Mouse (Mus musculus): ENCODE data around the gene Ctdspl.

Ctdspl gene

DNA sequence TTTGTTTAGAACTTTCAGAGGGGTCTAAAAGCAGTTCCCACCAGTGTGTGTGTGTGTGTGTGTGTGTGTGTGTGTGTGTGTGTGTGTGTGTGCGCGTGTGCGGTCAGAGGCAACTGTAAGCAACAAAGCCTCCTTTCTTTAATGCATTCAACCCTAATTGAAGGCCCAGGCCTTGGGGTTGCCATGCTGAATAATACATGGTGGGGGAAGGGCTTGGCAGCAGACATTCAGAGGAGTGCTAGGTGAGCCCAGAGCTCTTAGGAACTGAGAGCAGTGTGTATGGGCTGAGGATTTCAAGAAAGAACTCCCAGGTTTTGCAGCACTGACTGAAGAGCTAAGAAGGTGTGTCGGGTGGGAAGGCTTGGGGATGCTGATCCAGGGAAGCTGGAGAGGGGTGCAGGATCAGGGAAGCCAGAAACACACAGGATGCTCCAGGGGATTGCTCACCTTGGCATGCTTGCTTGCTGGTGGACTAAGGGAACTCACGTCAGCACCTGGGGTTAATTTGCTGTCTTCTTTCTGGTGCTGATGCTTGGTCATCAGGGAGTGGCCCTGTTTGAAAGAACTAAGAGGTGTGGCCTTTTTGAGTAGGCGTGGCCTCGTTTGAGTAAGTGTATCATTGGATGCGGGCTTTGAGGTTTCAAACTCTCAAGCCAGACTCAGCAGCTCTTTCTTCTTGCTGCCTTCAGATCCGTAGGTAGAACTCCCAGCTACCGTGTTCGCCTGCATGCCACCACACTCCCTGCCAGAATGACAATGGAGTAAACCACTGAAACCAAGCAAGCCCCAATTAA is 62.7 kb downstream of the Ctdspl start:
- DNase-seq (ENCODE audit: low spot score), result no peak

DNA sequence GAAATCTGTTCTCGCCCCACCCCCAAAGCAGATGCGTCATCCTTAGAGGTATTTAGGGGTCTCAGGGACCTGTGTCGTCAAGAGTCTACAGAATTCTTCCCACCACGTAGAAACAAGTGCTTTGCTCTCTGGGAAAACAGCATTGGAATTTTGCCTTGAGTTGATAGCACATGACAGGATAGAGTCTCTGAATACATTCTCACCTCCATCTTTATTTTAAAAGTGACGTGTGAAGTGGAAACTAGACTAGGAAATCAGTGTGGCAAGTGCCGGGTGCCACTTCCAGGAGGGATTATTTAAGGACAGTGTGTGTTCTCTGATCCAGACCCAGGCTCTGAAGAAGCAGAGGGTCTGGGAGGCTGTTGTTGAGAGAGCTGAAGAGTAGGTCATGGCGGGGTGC is 64.2 kb downstream of the Ctdspl start:
- DNase-seq (ENCODE audit: low spot score), result no peak

DNA sequence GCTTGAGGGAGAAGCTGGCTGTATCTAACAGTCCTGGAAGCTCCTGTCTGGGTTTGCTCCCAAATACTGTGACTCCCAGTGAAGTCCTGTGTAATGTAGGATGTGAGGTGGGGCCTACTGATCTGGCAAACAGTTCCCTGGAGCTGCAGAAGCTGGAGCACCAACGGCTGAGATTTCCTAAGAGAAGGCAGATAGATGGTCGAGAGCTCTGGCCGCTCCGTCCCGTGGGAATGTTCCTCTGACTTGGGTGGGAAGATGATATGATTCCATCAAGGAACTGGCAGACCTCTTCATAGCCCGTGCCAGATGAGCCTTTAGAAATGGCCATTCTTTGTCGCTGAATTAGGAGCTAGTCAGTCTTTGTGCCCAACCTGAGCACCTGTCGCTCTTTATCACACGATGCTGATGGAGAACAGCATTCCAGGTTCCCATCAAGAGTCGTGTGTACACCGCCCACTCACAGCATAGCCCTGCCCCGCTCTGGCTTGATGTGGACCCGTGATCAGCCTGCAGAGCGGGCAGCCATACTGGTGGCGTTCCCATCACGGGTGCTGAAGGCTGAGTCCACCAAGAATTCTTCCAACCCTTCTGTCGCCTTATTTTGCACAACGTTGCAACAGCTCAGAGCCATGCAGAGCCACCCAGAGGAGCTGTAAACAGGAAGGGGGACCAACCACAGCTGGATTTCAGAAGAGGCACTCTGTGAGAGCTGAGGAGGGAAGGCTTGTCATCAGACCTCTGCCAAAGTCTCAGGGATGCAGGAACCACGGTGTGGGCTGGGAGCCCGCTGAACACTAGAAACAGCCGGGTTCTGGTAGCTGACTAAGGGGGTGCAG is 65.7 kb downstream of the Ctdspl start:
- no peak for DNase-seq (ENCODE audit: low spot score)

DNA sequence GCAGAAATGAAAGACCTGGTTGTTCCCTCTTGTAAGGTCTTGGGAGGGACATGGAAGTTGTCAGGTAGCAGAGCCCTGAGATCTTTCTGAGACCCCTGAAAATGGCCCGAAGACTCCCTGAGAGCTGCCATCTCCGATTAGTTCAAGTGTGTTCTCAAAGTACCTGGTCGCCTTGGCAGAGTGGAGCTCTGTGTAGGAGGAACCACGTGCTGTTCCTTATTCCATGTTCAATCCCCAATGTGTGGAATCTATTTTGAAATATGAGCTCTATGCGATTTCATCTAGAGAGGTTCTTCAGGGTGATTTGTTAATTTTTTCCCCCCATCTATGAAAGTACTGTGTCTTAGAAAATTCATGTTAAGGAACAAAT is 66.3 kb downstream of the Ctdspl start:
- no peak for DNase-seq (ENCODE audit: low spot score)

DNA sequence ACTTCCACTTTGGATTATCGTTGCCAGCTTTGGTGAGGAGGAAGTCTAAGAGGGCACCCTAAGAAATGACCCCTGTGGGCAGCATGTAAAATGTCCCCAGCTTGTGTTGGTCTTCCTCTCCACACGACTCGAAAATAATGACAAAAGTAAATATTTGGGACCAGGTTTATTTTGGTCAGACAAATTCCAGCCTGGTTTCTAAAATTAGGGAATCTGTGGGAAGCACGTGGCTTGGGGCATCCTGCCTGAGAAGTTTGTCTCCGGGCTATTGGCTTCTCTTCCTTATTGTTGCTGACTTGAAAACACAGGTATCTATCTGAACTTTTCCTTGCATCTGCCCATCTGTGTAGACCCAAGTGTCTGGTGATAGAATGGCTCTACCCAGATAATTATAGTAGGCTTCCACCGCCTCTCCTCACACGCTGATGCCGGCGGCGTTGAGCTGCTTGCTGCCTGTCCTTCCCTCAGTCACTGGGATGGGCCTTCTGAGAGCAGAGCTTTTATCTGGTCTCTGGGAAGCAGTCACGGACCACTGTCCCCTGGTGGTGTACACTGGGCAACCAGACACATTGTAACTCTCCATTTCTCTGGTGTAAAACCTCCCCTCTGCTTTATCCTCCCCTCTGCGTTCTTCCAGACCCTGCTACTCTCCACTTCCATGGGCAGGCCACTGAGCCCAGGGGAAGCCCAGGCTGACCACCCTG is 68.4 kb downstream of the Ctdspl start:
- DNase-seq (ENCODE audit: low spot score), result no peak

DNA sequence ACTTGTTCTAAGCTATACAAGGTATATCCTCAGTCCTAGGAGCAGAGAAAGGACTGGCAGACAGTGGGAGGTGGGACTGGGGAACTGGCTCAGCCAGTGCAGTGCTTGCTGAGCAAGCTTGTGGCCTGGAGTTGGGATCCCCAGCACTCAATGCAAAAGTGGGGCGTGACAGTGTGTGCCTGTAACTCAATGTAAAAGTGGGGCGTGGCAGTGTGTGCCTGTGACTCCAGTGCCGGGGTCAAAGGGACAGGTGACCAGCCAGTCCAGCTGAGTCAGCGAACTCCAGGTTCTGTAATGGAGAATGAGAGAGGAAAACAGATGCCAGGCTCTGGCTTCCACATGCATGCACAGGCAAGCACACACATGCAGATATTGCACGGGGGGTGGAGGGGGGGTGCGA is 69.3 kb downstream of the Ctdspl start:
- DNase-seq (ENCODE audit: low spot score), result no peak

DNA sequence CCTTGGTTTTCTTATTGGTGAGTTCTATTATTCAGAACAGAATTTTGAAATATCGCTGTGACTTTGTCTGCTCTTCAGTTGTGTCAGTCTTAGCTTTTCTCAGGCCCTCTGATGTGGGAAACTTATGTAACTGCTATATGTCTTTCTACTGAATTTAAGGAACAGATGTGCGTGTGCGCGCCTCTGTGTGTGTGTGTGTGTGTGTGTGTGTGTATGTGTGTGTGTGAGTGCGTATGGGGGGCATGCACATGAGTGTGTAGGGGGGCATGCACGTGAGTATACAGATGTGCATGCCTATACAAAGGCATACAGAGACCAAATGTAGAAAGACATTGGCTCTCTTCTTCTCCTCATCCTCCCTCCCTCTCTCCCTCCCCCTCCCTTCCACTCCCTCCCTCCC is 71.0 kb downstream of the Ctdspl start:
- no peak for DNase-seq (ENCODE audit: low spot score)

DNA sequence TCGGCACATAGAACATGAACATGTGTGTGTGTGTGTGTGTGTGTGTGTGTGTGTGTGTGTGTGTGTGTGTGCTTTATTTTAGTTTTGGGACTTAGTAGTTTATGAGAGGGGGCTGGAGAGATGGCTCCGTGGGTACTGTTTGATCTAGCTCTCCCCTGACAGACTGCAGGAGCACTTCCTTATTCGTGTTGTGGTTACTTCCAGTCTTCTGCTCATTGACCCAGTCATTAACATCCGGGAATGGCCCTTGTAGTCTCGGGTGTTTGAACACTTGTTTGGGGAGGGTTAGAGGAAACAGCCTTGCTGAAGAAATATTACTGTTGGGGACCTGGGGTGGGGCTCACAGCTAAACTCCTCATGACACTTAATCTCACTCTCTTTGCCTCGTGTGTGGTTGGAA is 73.9 kb downstream of the Ctdspl start:
- DNase-seq (ENCODE audit: low spot score), result no peak

DNA sequence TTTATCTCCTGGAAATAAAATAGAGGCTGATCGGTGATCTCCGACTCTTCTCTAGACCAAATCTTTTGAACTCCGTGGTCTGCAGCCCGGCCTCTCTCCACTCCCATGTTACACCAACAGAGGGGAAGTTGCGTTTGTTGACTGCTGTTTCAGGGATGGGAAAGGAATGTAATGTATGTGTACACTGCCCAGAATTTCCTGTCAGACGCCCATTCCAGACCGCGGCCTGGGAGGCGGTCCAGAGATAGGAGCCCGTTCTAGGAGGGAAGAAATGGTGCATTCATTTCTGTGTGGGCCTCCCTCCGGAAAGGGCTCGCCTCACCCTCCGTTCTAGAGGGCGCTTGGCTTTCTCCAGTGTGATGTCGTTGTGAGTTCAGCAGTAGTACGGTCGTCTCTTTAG is 76.0 kb downstream of the Ctdspl start:
- no peak for DNase-seq (ENCODE audit: low spot score)

DNA sequence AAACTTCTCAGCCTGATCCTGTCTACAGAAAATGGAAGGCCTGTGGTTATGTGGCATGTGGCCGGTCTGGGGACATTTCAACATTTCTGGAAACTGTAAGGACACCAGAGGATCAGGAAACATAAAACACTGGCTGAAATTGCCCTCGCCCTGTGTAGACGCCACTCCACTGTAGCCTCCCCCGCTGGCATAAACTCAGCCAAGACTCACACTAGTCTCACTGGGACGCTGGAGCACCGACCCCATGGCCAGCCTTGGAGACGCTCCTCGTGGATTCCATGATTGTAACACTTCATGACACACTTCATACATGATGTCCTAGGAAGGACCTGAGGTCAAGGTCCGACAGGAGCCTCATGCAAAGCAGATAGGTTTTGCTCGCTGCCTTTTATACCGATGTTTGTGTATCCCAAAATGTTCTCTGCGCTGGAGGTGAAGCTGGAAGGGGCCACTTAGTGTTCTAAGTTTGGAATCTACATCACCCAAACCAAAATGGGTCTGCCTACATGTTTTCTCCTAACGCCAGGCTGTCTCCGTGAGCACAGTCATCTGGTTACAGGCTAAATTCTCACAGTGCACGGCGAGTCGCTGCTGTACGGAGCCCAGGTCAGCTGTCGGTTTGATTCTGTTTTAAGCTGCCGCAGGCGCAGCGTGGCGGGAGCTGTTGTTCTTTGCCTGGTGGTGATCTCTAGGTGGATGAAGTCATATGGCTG is 77.9 kb downstream of the Ctdspl start:
- DNase-seq (ENCODE audit: low spot score), result peak; percentile 46

DNA sequence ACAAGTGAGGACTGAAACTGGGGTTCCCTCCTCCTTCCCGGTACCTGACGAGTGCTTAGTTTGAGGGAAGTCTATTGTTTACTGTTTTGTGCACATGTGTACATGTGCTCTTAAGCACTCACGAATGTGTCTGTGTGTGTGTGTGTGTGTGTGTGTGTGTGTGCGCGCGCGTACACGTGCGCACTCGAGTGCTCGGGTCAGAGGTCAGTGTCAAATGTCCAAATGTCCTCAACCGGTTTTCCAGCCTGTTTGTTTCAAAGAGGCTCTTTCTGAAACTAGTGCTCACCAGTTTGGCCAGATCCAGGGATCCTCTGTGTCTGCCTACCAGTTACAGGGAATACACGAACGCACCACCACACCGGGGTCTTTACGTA is 78.4 kb downstream of the Ctdspl start:
- DNase-seq (ENCODE audit: low spot score), result no peak

DNA sequence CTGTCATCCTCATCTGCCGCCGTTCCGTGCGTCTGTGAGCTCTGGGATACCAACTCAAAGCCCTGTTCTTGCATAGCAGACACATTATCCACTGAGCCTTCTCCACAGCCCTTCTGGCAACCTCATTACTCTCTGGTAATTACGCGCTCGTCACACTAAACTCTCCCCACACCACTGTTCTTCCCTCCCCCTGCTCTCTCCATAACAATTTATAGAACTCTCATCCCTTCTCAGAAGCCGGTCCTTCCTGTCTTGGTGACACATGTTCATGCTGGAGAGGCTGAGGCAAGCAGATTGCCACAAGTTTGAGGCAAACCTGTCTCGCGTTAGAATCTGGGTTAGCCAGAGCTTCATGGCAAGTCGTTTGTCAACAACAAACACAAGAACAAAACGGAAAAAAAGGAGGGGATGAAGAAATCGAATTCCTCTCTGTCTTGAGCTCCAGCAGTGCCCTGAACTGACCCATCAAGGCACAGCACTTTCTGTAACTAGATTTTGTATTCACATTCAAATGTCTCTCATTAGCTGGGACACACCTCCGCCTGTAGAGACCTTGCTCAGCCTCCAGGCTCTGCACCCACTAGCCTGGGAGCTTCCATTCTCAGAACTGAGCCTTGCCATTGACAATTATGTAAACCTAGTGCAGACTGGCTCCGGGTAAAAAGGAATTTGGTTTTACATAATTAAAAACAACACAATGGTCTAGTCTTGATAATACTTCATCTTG is 79.2 kb downstream of the Ctdspl start:
- DNase-seq (ENCODE audit: low spot score), result no peak

DNA sequence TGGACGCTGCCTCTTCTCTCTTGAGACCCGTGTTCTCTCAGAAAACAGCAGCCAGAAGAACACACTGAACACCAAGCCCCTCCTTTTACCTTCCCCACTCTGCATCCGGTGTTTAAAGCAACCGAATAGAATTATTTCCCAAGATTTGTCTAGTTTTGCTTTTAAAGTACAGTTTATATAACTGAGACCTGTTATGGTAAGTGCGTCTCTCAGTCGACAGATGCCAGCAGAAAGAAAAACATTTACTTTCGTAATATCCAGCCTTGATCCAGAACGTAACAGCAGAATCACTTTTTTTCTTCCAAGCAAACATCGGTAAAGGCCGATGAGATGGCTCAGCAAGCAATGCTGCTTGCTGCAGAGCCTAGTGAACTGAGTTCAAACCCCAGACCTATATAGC is 81.0 kb downstream of the Ctdspl start:
- DNase-seq (ENCODE audit: low spot score), result no peak

DNA sequence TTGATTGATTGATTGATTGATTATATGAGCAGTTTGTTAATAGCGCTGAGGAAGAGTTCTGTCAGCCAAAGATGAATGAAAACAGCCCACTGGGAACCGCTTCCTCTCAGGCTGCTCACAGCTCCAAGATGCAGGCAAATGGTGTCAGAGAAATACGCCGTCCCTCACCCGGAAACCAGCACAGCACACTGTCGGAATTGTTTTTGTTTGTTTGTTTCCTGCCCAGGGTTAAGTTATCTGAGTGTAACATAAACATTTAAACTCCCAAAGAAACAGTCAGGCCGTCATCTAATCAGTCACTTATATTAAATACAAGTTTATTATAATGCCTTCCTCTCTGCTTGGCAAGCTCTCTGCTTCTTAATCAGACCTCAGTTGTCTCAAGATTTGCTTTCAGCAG is 82.6 kb downstream of the Ctdspl start:
- no peak for DNase-seq (ENCODE audit: low spot score)

DNA sequence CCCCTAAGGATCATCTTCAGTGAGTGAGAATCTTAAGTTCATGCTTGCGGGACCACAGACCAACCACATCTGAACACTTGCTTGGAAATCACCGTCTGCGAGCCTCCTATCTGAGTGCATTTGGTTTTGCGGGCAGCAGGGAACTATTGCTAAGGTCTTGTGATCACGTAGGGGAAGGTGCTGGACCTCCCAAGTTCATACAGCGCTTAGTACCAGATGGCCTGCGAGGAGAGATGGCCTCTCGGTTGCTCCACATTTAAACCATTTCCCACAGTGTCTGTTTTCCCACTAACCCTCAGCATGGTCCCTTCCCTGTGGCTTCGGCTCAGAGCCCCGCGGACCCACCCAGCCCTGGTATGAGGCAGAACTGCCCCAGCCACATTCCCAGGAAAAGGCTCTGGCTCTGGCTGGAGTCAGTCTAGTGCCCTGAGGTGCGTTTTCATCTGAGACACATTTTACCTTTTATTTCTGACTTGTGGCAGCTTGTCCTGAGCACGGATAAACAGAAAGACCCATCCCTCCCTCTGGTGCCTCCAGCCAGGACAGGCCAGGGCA is 84.0 kb downstream of the Ctdspl start:
- DNase-seq (ENCODE audit: low spot score), result no peak

DNA sequence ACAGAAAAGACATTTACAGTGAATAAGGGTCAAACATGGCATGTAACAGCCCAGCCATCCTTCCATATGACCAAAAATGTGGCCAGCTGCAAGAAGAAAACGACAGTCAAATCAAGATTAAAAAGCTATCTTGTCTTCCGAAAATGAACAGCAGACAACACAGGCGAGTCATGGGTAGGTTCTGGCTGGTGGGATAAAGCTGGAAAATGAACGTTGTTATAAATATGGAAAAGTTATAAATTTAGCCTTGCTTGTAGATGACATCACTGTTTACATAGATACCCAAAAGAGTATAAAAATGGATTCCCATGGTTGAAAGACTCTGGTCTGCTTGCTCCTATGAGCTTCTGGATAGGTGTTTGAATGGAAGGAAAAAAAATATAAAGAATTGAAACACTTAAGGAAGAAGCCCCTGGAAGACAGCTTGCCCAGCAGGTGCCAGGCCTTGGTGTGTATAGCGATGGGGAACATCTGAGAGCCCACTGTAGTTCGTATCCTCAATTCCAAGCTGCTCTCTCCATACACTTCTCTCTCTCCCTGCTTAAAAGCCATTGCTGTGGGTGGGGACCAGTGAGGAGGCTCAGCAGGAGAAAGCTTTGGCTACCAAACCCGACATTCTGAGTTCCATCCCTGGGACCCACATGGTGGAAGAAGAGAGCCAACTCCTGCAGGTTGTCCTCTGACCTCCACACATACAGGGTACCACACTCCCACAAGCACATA is 90.7 kb downstream of the Ctdspl start:
- no peak for DNase-seq (ENCODE audit: low spot score)

DNA sequence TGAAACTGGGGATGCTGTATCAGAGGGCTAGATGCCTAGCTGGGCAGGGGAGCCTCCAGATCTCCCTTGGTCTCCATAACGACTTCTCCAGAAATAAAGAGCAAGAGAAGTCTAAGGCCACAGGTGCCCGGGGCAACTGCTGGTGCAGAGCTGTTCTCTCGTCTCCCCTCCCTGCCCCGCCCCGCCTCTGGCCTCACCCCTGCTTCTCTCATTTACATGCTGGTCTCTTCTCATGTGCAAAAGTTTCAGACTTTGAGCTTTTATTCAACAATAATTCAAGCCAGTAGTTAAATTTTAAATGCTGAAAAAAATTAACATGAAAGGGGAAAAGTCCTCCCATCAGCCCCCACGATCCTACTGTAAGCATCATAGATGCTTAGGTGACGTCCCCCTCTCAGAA is 95.5 kb downstream of the Ctdspl start:
- DNase-seq (ENCODE audit: low spot score), result no peak

DNA sequence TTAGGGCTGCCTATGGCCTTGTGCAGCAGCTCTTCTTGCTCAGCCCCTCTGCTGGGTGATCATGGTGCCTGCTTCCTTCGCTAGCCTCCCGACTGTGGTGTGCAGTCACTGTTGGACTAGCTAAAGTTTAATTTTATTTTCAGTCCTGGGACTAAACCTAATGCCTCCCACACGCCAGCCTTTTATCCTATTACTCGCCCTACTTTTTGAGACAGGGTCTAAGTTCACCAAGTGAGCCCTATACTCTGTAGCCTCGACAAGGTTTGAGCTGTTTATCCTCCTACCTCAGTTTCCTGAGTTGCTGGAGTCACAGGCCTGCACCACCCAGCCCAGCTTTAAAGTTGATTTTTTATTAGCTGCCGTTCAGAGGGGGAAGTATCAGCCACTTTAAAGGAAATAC is 99.0 kb downstream of the Ctdspl start:
- no peak for DNase-seq (ENCODE audit: low spot score)

DNA sequence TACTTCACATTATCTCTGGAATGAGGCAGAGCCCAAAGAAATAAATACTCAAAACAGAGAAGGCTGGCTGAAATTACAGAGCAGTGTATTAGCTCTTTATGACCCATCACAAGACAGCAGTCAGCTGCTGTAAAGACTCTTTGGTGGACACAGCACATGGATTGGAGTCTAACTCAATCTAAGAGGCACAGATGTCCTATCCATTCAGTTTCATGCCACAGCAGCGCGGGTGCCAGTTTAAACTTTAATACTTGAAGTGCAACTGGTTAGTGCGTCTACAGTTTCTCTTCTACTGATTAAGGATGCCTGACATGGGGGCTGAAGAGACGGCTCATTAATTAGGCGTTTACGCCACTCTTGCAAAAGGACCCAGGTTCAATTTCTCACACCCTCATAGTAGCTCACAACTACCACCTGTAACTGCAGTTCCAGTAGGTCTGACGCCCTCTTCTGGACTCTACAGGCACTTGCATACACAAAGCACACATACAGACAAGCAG is 99.6 kb downstream of the Ctdspl start:
- DNase-seq (ENCODE audit: low spot score), result no peak

DNA sequence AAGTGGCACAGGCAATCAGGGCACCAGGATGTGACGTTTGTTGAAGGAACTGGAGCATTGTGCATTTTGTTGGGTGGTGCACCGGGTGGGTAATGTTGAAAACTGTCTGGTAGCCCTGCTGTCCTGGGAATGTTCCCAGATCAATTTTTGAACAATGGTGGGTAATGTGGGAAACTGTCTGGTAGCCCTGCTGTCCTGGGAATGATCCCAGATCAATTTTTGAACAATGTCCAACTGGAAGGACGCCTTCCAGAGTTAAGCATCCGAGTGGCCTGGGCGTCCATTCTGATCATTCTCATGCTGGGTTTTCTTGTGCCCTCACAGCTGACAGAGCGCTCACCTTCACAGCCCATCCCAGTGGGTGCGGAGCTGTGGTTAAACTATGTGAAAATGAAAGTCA is 101.1 kb downstream of the Ctdspl start:
- DNase-seq (ENCODE audit: low spot score), result no peak
